Mouse (Mus musculus): Measurements from ENCODE around the gene Pard6b.

DNA sequence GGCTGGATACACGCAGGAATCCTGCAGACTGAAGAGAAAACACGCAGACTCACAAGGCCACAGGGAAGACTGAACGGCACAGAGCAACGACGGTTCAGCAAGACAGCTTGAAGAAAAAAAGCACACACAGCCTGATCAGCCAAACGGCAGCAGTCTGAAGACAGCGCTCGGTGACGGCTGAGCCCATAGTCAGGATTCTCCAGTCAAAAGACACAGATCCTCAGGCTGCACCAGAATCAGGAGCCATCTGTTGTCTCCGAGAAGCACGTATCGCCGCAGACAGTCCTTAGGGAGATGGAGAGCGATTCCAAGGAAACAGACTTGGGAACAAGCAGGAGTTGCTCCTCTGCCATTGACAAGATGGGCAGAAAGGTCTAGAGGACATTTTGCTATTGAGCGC, 56.4 kb downstream of the Pard6b start:
- TF ChIP-seq CTCF (IDR thresholded peaks at IDR 0.05; ENCODE audit: borderline replicate concordance, extremely low read depth, insufficient read depth, insufficient read length) (no peak), POLR2A (IDR thresholded peaks at IDR 0.05; ENCODE audit: borderline replicate concordance, extremely low read depth, insufficient read depth, insufficient read length, poor library complexity, severe bottlenecking) (no peak)
